Mouse (Mus musculus) urinary bladder, postnatal 4 days (tissue): Measurements from ENCODE around the gene Gm45711.

Experiments used
- DNase-seq, 2 experiments: peaks; one replicate each; pipeline ENCODE4 v3.0.0; 2021 to 2022; ENCODE audit warnings: low spot score in 2 of 2

The Gm45711 gene

DNA sequence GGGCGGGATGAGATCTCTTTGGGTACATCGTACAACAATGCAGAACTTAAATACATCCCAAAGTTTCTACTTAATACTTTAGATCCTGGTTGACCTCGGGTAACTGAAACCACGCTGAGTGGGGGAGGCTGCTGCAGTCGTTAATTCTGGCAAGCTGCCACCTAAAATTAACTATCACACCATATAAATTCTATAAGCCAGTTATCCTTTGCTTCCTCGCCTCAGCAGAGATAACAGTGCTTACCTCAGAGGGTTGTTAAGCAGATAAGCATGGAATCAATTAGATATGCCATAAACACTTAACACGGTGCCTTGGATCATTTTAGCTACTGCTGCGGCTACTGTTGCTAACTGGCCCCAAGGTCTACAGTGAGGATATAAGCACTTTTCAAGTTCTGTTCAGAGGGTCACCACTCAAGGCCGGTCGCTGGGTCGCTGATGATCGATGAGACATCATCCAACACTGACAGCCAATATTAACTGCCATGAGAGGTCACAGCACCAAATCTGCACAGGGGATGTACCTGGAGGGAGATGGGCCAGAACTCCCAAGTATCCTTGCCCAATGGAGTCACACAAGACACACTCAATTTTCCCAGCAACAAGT lies 67.7 kb downstream of the Gm45711 start:
- DNase-seq = no peak

DNA sequence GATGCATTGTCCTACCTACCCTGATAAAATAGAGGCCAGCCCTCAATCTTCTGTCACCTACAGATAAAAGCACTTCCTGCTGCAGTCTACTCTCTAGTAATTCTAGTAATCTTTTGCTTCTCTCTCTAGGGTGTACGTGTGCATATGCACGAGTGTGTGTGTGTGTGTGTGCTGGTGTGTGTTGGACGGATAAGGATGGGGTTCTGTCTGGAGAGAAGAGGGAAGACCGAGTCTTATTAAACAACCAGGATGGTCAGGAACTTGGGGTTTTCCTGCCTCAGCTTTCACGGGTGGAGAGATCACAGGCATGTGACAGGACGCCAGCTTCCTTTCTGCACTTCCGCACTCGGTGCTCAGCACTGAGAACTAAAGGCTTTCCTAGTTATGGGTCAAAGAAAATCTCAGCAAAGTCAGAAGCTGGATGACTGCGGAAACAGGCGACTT lies 70.4 kb downstream of the Gm45711 start:
- DNase-seq = no peak

DNA sequence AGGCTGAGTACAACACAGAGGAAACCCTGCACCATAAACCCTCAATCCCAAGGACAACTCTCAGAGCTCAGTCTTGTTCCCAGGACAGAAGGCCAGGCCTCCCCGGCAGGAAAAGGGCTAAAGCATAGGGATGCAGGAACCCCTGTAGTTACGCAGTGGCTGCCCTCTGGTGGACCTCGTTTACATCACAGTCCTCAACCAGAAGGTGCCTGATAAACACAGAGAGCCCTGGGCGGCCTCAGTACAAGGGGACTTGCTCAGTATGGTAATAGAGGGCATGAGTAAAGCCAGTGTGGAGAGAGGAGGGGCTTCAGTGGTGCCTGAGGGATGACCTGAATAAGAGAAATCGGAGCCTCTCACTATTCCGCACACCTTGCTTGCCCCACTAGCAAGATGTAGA lies 75.3 kb downstream of the Gm45711 start:
- DNase-seq = no peak

- no peak for DNase-seq
Observed at GRCm38 (mm10) chr8:104232919-104233318, 77.0 kb downstream of the Gm45711 start.

DNA sequence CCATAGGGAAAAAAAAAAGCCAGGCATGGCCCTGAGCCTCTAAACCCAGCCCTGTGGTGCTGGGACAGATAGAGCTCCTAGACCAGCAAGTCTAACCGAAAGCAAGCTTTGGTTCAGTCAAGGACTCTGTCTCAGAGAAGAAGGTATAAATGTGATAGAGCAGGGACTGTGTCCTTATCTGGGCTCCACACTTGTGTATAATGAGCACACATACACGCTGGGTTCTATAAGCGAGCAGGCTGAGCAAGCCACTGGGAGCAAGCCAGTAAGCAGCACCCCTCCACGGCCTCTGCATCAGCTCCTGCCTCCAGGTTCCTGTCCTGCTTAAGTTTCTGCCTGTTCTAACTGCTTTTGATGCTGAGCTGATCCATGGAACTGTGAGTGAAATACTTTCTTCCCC lies 77.8 kb downstream of the Gm45711 start:
- DNase-seq = no peak
